Mouse (Mus musculus) cerebellum, adult 2 months (tissue): ENCODE data around the gene Arid1b. TPM values are rescaled to one million over a fixed set of nuclear protein-coding genes. Genes with fewer than 3 reads are reported as not detected.

Experiments
- DNase-seq, 2 experiments: peaks; one replicate each; pipeline ENCODE4 v3.0.0; 2021
- H3K27ac ChIP-seq: fragments of 200-500 bp; 2 replicates; pipeline ENCODE4 v1.5.1; 2012; ENCODE audit warnings: low read length, control low read depth, inconsistent platforms; ENCODE audit not compliant: insufficient read depth
- H3K27me3 ChIP-seq: fragments of 200-500 bp; 2 replicates; pipeline ENCODE4 v1.6.1; 2012; ENCODE audit warnings: inconsistent platforms, mild to moderate bottlenecking, low read length, moderate library complexity; ENCODE audit not compliant: control insufficient read depth, insufficient read depth
- H3K4me1 ChIP-seq: fragments of 200-500 bp; 2 replicates; pipeline ENCODE4 v1.6.1; 2011; ENCODE audit warnings: low read length; ENCODE audit not compliant: control insufficient read depth, insufficient read depth
- H3K4me3 ChIP-seq: fragments of 200-500 bp; replicated peaks from 2 replicates; pipeline ENCODE3; 2011; ENCODE audit warnings: mild to moderate bottlenecking, low read depth, low read length, control low read depth; ENCODE audit not compliant: insufficient read depth
- CTCF ChIP-seq: fragments of 200-500 bp; IDR thresholded peaks from 2 replicates; pipeline ENCODE4 v1.5.1; 2011; ENCODE audit warnings: low read depth, mild to moderate bottlenecking, control low read depth, low read length, moderate library complexity, borderline replicate concordance; ENCODE audit not compliant: insufficient read depth
- POLR2A ChIP-seq: fragments of 200-500 bp; IDR thresholded peaks from 2 replicates; pipeline ENCODE4 v1.6.1; 2011; ENCODE audit warnings: low read length, control low read depth, borderline replicate concordance; ENCODE audit not compliant: insufficient read depth
- WGBS: fragments of 180-500 bp; shearing (Covaris S2); methylation state at CpG from one replicate; pipeline ENCODE4 v1.1.7; 2018; 5-methylcytosine and 5-hydroxymethylcytosine counted together
- polyA plus RNA-seq: library from polyadenylated mRNA; depleted of rRNA; stranded (reverse); fragments of >200 nt; gene quantifications from 2 replicates; pipeline ENCODE4 v1.2.3, GENCODE M21; 2012

The Arid1b gene
- polyA plus RNA-seq, 1 experiment, result 25.6 TPM

GRCm38 (mm10) chr17:5311062-5311461, 316.9 kb downstream of the Arid1b start:
- DNase-seq, result no peak
- Histone ChIP-seq H3K4me3 (no peak overlapping the region), H3K27me3 (no peaks in the 10 kb centered on the region), H3K4me1 (peaks cover 4% of the 10 kb centered on the region), H3K27ac (no peak overlapping the region)
- WGBS, result 87% methylated on average over 7 of the region's 7 CpGs
- TF ChIP-seq POLR2A, result no peak
- TF ChIP-seq CTCF, result no peak

DNA sequence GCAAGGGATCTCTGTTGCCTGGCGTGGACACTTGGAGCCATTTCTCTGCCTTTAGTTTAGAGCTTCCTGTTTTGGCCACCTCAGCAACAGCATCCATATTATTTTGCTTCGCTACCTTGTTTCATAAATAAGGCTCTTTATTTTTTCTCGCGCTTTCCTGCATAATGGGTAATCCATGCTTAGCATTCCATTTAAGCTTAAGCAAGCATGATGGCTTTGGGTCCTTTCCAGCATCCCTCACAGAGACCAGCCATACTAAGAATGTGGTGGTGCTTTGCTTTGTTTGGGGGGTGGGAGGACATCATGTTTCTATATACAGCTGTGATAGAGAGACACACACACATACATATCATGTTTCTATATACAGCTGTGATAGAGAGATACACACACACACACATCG, 318.2 kb downstream of the Arid1b start:
- whole genome bisulfite sequencing, result 76% methylated on average over 5 of the region's 5 CpGs
- Histone ChIP-seq H3K4me1 (peaks cover 4% of the 10 kb centered on the region), H3K27me3 (no peaks in the 10 kb centered on the region), H3K4me3 (no peak overlapping the region), H3K27ac (no peak overlapping the region)
- DNase-seq, result no peak
- no peak for TF ChIP-seq CTCF

GRCm38 (mm10) chr17:5314735-5315134, 320.6 kb downstream of the Arid1b start:
- TF ChIP-seq POLR2A (no peak), CTCF (no peak)

DNA sequence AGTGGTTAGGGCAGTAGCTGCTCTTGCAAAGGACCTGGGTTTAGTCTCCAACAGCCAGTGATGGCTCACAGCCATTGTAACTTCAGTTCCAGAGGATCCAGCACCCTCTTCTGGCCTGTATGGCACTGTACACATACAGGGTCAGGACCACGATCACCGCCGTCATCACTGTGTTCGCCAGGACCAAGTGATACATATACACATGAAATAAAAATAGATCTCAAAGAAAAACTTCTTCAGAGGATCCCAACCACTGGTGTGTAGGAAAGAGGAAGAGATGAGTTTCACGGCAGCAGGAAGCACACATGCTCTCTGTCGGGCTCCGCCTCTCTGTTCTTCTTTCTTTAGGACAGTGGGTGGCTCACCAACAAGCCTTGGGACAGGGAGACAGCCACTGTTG, 322.4 kb downstream of the Arid1b start:
- WGBS, result 90% methylated on average over 7 of the region's 7 CpGs
- DNase-seq, result no peak
- peaks cover 4% of the 10 kb centered on the region for H3K4me1 ChIP-seq
- no peak overlapping the region for H3K4me3 ChIP-seq
- no peak overlapping the region for H3K27ac ChIP-seq
- TF ChIP-seq POLR2A, result no peak
- peak; percentile 30 for TF ChIP-seq CTCF
- no peaks in the 10 kb centered on the region for H3K27me3 ChIP-seq

More at GRCm38 (mm10) chr17:5314735-5315134, 320.6 kb downstream of the Arid1b start:
- DNase-seq, result no peak
- no peak overlapping the region for H3K27ac ChIP-seq
- 78% methylated on average over 7 of the region's 7 CpGs for WGBS
- H3K4me1 ChIP-seq, result peaks cover 4% of the 10 kb centered on the region
- no peaks in the 10 kb centered on the region for H3K27me3 ChIP-seq
- no peak overlapping the region for H3K4me3 ChIP-seq

DNA sequence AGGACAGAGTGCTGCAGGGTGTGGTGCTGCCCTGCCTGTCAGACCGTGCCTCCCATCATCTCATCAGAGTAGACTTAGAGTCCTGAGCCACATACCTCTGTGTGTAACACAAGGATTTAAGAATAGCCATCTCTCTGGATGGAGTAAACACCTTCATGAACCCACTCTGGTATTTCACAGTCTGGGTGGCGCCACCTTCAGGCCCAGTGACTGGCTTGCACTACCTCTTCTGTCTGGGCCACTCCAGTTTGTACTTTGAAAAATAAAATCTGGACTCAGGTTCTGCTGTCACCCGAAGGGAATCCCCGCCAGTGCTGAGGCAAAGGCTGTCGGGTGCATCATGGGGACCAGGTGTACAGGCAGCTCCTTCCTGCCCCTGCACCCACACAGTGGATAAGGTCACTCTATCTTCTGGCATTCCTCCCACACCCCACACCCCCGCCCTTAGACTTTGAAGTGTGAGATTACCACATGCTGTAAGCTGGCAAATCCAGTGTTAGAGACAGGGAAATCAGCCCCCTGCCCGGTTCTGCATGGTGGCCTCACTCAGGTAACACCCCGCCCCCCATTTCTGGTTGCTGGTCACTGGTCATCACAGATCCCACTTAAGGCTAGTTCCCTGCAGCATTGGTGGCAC, 327.6 kb downstream of the Arid1b start:
- Histone ChIP-seq H3K4me3 (no peak overlapping the region), H3K27me3 (no peaks in the 10 kb centered on the region), H3K27ac (no peak overlapping the region), H3K4me1 (peaks cover 6% of the 10 kb centered on the region)
- no peak for DNase-seq
- TF ChIP-seq CTCF (peak; percentile 60), POLR2A (no peak)
- 73% methylated on average over 8 of the region's 8 CpGs for WGBS

- WGBS, result 84% methylated on average over 9 of the region's 9 CpGs
- Histone ChIP-seq H3K27me3 (no peaks in the 10 kb centered on the region), H3K4me3 (no peak overlapping the region), H3K27ac (no peak overlapping the region), H3K4me1 (peaks cover 6% of the 10 kb centered on the region)
- no peak for DNase-seq
- TF ChIP-seq CTCF, result no peak
- TF ChIP-seq POLR2A, result no peak
Observed at GRCm38 (mm10) chr17:5322594-5322993, 328.5 kb downstream of the Arid1b start.

GRCm38 (mm10) chr17:5323746-5324145, 329.6 kb downstream of the Arid1b start:
- no peak overlapping the region for H3K4me3 ChIP-seq
- no peak overlapping the region for H3K27ac ChIP-seq
- H3K4me1 ChIP-seq, result peaks cover 6% of the 10 kb centered on the region
- WGBS, result 19% methylated on average over 1 of the region's 1 CpGs
- no peaks in the 10 kb centered on the region for H3K27me3 ChIP-seq
- DNase-seq, result no peak
- TF ChIP-seq CTCF (no peak), POLR2A (no peak)

GRCm38 (mm10) chr17:5324236-5324876, 330.2 kb downstream of the Arid1b start:
- H3K4me3 ChIP-seq, result no peak overlapping the region
- 40% methylated on average over 10 of the region's 10 CpGs for WGBS
- H3K27me3 ChIP-seq, result no peaks in the 10 kb centered on the region
- no peak overlapping the region for H3K27ac ChIP-seq
- DNase-seq, result peak; percentile 45 to 68
- peaks cover 6% of the 10 kb centered on the region for H3K4me1 ChIP-seq
- no peak for TF ChIP-seq CTCF
- no peak for TF ChIP-seq POLR2A
